Mouse (Mus musculus): Measurements from ENCODE around the gene Rho. TPM values are rescaled to one million over a fixed set of nuclear protein-coding genes. Genes with fewer than 3 reads are reported as not detected.

The Rho gene
- polyA plus RNA-seq, 1 experiment from 2014 or later: 0.19 TPM

DNA sequence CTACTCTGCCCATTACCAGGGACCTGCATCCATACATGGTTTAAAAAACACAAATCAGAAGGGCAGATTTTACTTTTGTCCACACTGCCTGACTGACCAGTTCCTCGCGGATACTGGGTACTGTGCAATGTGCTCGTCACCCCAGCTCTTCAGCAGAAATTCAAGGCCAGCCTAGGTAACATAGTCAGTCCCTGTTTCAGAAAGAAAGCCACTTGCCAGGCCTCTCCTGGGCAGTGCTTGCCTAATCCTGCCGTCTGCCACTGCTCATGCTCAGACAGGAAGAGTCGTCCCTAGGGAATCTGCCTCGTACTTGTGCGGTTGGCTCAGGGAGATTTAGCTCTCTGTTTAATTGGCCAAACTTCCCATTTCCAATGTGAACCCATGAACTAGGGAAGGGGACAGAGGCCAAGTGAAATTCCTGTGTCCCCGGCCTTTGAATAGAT, 30.0 kb upstream of the Rho start:
- no peak overlapping the region for H3K9ac ChIP-seq
- ATAC-seq (ENCODE audit: low FRiP score): 0 out of 2 replicates have a peak, but pooled peaks have one; percentile 46

DNA sequence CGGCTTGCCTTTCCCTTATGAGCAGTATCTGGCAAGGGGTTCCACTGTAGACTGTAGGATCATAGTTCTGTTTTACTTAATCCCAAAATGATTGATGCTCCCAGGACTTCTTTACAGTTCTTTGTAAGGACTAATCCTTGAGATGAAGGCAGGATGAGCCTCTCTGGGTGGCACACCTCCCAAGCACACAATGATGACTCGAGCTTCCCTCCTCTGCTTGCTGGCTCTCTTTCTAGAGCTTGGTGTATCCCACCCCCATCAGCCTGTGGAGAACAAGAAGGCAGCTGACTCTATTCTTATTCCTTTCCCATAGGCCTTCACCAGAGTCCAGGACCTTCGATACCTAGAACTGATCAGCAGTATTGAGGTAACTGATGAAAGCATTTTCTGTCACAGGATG, 29.0 kb upstream of the Rho start:
- Histone ChIP-seq H3K27me3 (no peaks in the 10 kb centered on the region), H3K9me3 (replicated peaks) (no peaks in the 10 kb centered on the region), H3K4me2 (replicated peaks) (no peak overlapping the region), H3K4me1 (peaks cover 3% of the 10 kb centered on the region; the same call in 1 of the 2 replicates), H3K36me3 (peaks cover 40% of the 10 kb centered on the region), H3K27ac (no peak overlapping the region), H3K9ac (no peak overlapping the region), H3K4me3 (no peak overlapping the region)
- no peak for ATAC-seq (ENCODE audit: low FRiP score)
- 91% methylated on average over 3 of the region's 3 CpGs for WGBS

More for the DNA sequence above, 30.0 kb upstream of the Rho start:
- no peaks in the 10 kb centered on the region for H3K9me3 ChIP-seq (replicated peaks)
- no peaks in the 10 kb centered on the region for H3K27me3 ChIP-seq
- H3K4me1 ChIP-seq: peaks cover 3% of the 10 kb centered on the region; the same call in 1 of the 2 replicates
- H3K4me3 ChIP-seq: no peak overlapping the region
- no peak overlapping the region for H3K27ac ChIP-seq
- no peak overlapping the region for H3K4me2 ChIP-seq (replicated peaks)
- WGBS: 74% methylated on average over 8 of the region's 8 CpGs
- H3K36me3 ChIP-seq: peaks cover 29% of the 10 kb centered on the region

GRCm38 (mm10) chr6:115905568-115905967, 26.0 kb upstream of the Rho start:
- Histone ChIP-seq H3K36me3 (peaks cover 34% of the 10 kb centered on the region), H3K4me3 (no peak overlapping the region), H3K27me3 (no peaks in the 10 kb centered on the region), H3K4me1 (peaks cover 6% of the 10 kb centered on the region; the same call in 1 of the 2 replicates), H3K9ac (no peak overlapping the region), H3K9me3 (replicated peaks) (no peaks in the 10 kb centered on the region), H3K4me2 (replicated peaks) (no peak overlapping the region), H3K27ac (no peak overlapping the region)
- no peak for ATAC-seq (ENCODE audit: low FRiP score)
- 92% methylated on average over 6 of the region's 6 CpGs for WGBS

DNA sequence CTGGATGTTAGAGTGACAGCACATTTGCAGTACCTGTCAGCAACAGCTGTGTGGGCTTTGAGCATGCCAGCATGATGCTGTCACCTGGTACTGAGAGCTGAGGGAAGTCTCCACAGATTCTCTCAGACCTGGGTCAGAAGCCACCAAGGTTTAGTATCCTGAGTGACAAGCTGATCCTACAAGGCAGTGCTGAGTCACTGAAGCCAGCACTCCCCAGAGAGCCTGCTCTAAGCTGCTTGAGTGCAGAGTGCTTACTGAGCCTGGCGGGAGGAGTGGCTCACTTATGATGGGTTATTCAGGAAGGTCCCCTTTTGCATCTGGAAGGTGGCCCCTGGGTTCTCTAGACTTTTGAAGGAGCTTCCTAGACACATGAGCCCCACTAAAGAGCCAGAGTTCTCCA, 25.1 kb upstream of the Rho start:
- Histone ChIP-seq H3K4me2 (replicated peaks) (no peak overlapping the region), H3K36me3 (peaks cover 34% of the 10 kb centered on the region), H3K9ac (no peak overlapping the region), H3K4me3 (no peak overlapping the region), H3K4me1 (peaks cover 6% of the 10 kb centered on the region; the same call in 1 of the 2 replicates), H3K9me3 (replicated peaks) (no peaks in the 10 kb centered on the region), H3K27ac (no peak overlapping the region), H3K27me3 (no peaks in the 10 kb centered on the region)
- ATAC-seq (ENCODE audit: low FRiP score): no peak
- WGBS: 86% methylated on average over 1 of the region's 1 CpGs

- Histone ChIP-seq H3K4me1 (0 out of 2 replicates have a peak, but pooled peaks cover 3% of the 10 kb centered on the region), H3K36me3 (peaks cover 34% of the 10 kb centered on the region), H3K9me3 (replicated peaks) (no peaks in the 10 kb centered on the region), H3K4me3 (no peak overlapping the region), H3K27me3 (no peaks in the 10 kb centered on the region), H3K27ac (no peak overlapping the region), H3K9ac (no peak overlapping the region), H3K4me2 (replicated peaks) (no peak overlapping the region)
- WGBS: 80% methylated on average over 2 of the region's 2 CpGs
- ATAC-seq (ENCODE audit: low FRiP score): no peak
These were observed 24.7 kb upstream of the Rho start for GRCm38 (mm10) chr6:115906871-115907270.

DNA sequence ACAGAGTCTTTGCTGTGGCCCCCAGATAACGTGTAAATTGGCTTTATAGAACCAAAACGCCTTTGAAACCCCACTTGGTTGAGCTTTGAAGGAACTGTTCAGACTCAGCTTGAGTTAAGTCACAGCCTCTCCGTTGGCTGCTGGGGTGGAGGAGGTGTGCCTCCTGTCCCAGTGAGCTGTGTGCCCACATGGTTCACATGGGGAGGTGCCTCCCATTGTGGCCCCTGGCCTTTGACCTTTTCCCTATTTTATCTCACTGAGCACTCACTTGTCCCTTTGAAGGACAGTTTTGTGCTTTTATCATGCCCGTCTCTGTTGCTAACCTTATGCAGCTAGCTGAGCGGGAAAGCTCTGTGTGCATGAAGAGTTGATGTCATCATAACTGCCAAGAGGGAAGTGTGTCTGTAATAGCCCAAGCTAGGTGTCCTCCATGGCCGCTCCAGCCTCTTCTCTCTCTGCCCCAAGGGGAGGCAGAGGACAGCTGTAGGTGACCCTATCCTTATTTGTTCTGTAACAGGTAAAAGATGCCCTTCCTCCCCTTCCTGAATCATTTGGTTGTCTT, 23.0 kb upstream of the Rho start:
- 37% methylated on average over 6 of the region's 6 CpGs for WGBS
- Histone ChIP-seq H3K4me3 (no peak overlapping the region), H3K9ac (no peak overlapping the region), H3K36me3 (peaks cover 37% of the 10 kb centered on the region), H3K4me1 (0 out of 2 replicates have a peak, but pooled peaks cover 3% of the 10 kb centered on the region), H3K27me3 (no peaks in the 10 kb centered on the region), H3K4me2 (replicated peaks) (no peak overlapping the region), H3K27ac (no peak overlapping the region), H3K9me3 (replicated peaks) (no peaks in the 10 kb centered on the region)
- no peak for ATAC-seq (ENCODE audit: low FRiP score)

GRCm38 (mm10) chr6:115909052-115909451, 22.5 kb upstream of the Rho start:
- Histone ChIP-seq H3K9ac (no peak overlapping the region), H3K9me3 (replicated peaks) (no peaks in the 10 kb centered on the region), H3K4me3 (no peak overlapping the region), H3K27me3 (no peaks in the 10 kb centered on the region), H3K27ac (no peak overlapping the region), H3K36me3 (peaks cover 38% of the 10 kb centered on the region), H3K4me2 (replicated peaks) (no peak overlapping the region), H3K4me1 (0 out of 2 replicates have a peak, but pooled peaks cover 3% of the 10 kb centered on the region)
- WGBS: 53% methylated on average over 3 of the region's 3 CpGs
- no peak for ATAC-seq (ENCODE audit: low FRiP score)

GRCm38 (mm10) chr6:115909940-115910339, 21.6 kb upstream of the Rho start:
- Histone ChIP-seq H3K4me1 (0 out of 2 replicates have a peak, but pooled peaks cover 12% of the 10 kb centered on the region), H3K4me2 (replicated peaks) (no peak overlapping the region), H3K4me3 (no peak overlapping the region), H3K27ac (no peak overlapping the region), H3K27me3 (no peaks in the 10 kb centered on the region), H3K9me3 (replicated peaks) (no peaks in the 10 kb centered on the region), H3K36me3 (peaks cover 36% of the 10 kb centered on the region), H3K9ac (no peak overlapping the region)
- WGBS: 65% methylated on average over 8 of the region's 8 CpGs
- ATAC-seq (ENCODE audit: low FRiP score): no peak

GRCm38 (mm10) chr6:115911763-115912162, 19.8 kb upstream of the Rho start:
- H3K9ac ChIP-seq: no peak overlapping the region
- H3K9me3 ChIP-seq (replicated peaks): no peaks in the 10 kb centered on the region
- H3K4me2 ChIP-seq (replicated peaks): no peak overlapping the region
- 76% methylated on average over 6 of the region's 6 CpGs for WGBS
- no peak for ATAC-seq (ENCODE audit: low FRiP score)
- no peaks in the 10 kb centered on the region for H3K27me3 ChIP-seq
- no peak overlapping the region for H3K27ac ChIP-seq
- 0 out of 2 replicates have a peak, but pooled peaks cover 12% of the 10 kb centered on the region for H3K4me1 ChIP-seq
- H3K4me3 ChIP-seq: no peak overlapping the region
- H3K36me3 ChIP-seq: peaks cover 29% of the 10 kb centered on the region; the same call in 1 of the 2 replicates

- no peaks in the 10 kb centered on the region for H3K27me3 ChIP-seq
- no peak overlapping the region for H3K9ac ChIP-seq
- H3K9me3 ChIP-seq (replicated peaks): no peaks in the 10 kb centered on the region
- WGBS: 84% methylated on average over 10 of the region's 10 CpGs
- H3K4me2 ChIP-seq (replicated peaks): no peak overlapping the region
- H3K4me3 ChIP-seq: no peak overlapping the region
- H3K27ac ChIP-seq: no peak overlapping the region
- no peak for ATAC-seq (ENCODE audit: low FRiP score)
- H3K36me3 ChIP-seq: peaks cover 28% of the 10 kb centered on the region; the same call in 1 of the 2 replicates
- H3K4me1 ChIP-seq: 0 out of 2 replicates have a peak, but pooled peaks cover 12% of the 10 kb centered on the region
These were observed 18.1 kb upstream of the Rho start for GRCm38 (mm10) chr6:115913482-115913881.

GRCm38 (mm10) chr6:115914511-115915202, 16.9 kb upstream of the Rho start:
- H3K9me3 ChIP-seq (replicated peaks): no peaks in the 10 kb centered on the region
- WGBS: 80% methylated on average over 15 of the region's 15 CpGs
- 0 out of 2 replicates have a peak, but pooled peaks cover 9% of the 10 kb centered on the region for H3K4me1 ChIP-seq
- no peaks in the 10 kb centered on the region for H3K27me3 ChIP-seq
- peak overlapping the region; percentile 35; the same call in 1 of the 2 replicates for H3K27ac ChIP-seq
- no peak for ATAC-seq (ENCODE audit: low FRiP score)
- no peak overlapping the region for H3K9ac ChIP-seq
- H3K4me2 ChIP-seq (replicated peaks): no peak overlapping the region
- H3K4me3 ChIP-seq: no peak overlapping the region
- peaks cover 28% of the 10 kb centered on the region; the same call in 1 of the 2 replicates for H3K36me3 ChIP-seq

DNA sequence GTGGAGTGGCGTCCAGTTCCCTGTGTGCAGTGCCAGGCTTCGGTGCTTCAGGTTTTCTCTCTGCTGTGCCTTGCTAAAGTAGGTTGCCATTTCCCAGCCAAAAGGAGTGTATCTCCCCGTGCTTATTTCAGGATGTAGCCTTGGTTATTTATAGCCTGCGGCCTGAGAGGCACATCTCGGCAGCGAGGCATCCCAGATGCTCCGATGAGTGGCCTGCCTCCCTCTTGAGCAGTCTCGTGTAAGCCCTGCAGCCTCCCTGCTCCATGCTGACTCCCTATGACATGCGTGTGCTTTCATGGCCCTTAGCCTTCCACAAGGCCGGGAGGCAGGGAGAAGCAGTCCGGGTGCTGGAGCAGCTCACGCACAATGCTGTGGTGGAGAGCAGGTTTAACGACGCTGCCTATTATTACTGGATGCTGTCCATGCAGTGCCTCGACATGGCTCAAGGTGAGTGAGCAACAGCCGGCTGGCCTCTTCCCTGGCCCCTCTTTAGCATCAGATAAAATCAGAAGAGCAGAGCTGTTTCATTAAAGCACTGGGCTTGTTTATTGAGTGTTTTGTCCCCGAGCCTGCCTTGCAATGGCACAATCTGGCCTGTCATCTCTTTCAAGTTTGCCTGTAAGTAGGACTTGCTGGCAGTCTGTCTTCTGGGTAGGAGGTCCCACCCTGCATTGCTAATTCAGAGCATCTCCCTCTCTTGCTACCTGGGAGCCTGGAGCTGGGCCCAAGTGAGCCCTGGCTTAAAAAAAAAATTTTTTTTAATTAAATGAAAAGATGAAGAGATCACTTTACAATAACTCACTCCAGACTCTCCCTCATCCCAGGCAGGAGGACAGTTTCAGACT, 15.7 kb upstream of the Rho start:
- Histone ChIP-seq H3K4me1 (0 out of 2 replicates have a peak, but pooled peaks cover 9% of the 10 kb centered on the region), H3K36me3 (peaks cover 31% of the 10 kb centered on the region; the same call in 1 of the 2 replicates), H3K9me3 (replicated peaks) (no peaks in the 10 kb centered on the region), H3K27ac (no peak overlapping the region), H3K27me3 (no peaks in the 10 kb centered on the region), H3K4me3 (no peak overlapping the region), H3K4me2 (replicated peaks) (no peak overlapping the region), H3K9ac (no peak overlapping the region)
- 83% methylated on average over 17 of the region's 17 CpGs for WGBS
- ATAC-seq (ENCODE audit: low FRiP score): no peak
